Mouse (Mus musculus): ENCODE measurements around the gene Fkbp2. TPM values are rescaled to one million over a fixed set of nuclear protein-coding genes. Genes with fewer than 3 reads are reported as not detected.

Fkbp2 gene
- polyA plus RNA-seq, 1 experiment from 2014 or later, result 147 TPM

- H3K27ac ChIP-seq (replicated peaks), result peak within 1 kb of the TSS; percentile 83
- WGBS, result under 1% methylated on average over 69 of the region's 85 CpGs
- H3K9me3 ChIP-seq, result no peaks in the 10 kb centered on the region
- H3K27me3 ChIP-seq, result no peaks in the 10 kb centered on the region
- H3K4me1 ChIP-seq (replicated peaks), result peaks cover 30% of the 10 kb centered on the region
- peak within 1 kb of the TSS; percentile 89 for H3K9ac ChIP-seq
- peak within 1 kb of the TSS; percentile 73 for H3K4me3 ChIP-seq
- peak within 1 kb of the TSS; percentile 86 for H3K4me2 ChIP-seq
- ATAC-seq (ENCODE audit: low FRiP score, low read depth), result peak; percentile 47
- H3K36me3 ChIP-seq, result peaks cover 10% of the 10 kb centered on the region; the same call in 1 of the 2 replicates
Measured at GRCm38 (mm10) chr19:6987061-6987903, 7.0 kb upstream of the Fkbp2 start, which contains the start of gene Vegfb. Gene Vegfb (minus strand): TSS chr19:6987651.

- WGBS, result 79% methylated on average over 10 of the region's 10 CpGs
- Histone ChIP-seq H3K4me2 (peak overlapping the region; percentile 86), H3K9me3 (no peaks in the 10 kb centered on the region), H3K9ac (peak overlapping the region; percentile 89), H3K4me3 (peak overlapping the region; percentile 73), H3K27ac (replicated peaks) (no peak overlapping the region), H3K36me3 (peaks cover 13% of the 10 kb centered on the region; the same call in 1 of the 2 replicates), H3K27me3 (no peaks in the 10 kb centered on the region), H3K4me1 (replicated peaks) (peaks cover 28% of the 10 kb centered on the region)
- ATAC-seq (ENCODE audit: low FRiP score, low read depth), result no peak
Measured at GRCm38 (mm10) chr19:6985951-6986708, 5.8 kb upstream of the Fkbp2 start.

- ATAC-seq (ENCODE audit: low FRiP score, low read depth), result no peak
- H3K4me2 ChIP-seq, result no peak overlapping the region
- H3K4me3 ChIP-seq, result no peak overlapping the region
- H3K9me3 ChIP-seq, result no peaks in the 10 kb centered on the region
- H3K36me3 ChIP-seq, result peaks cover 13% of the 10 kb centered on the region; the same call in 1 of the 2 replicates
- H3K27ac ChIP-seq (replicated peaks), result no peak overlapping the region
- 86% methylated on average over 19 of the region's 19 CpGs for WGBS
- H3K9ac ChIP-seq, result no peak overlapping the region
- H3K4me1 ChIP-seq (replicated peaks), result peaks cover 34% of the 10 kb centered on the region
- H3K27me3 ChIP-seq, result no peaks in the 10 kb centered on the region
Measured at GRCm38 (mm10) chr19:6985300-6985699, 5.0 kb upstream of the Fkbp2 start.

- no peak for ATAC-seq (ENCODE audit: low FRiP score, low read depth)
- H3K36me3 ChIP-seq, result peaks cover 13% of the 10 kb centered on the region; the same call in 1 of the 2 replicates
Measured at GRCm38 (mm10) chr19:6983621-6984020, 3.3 kb upstream of the Fkbp2 start.

GRCm38 (mm10) chr19:6981465-6981864 lies 1.2 kb upstream of the Fkbp2 start:
- peaks cover 13% of the 10 kb centered on the region; the same call in 1 of the 2 replicates for H3K36me3 ChIP-seq
- peak overlapping the region; percentile 70; the same call in 1 of the 2 replicates for H3K4me3 ChIP-seq
- no peaks in the 10 kb centered on the region for H3K9me3 ChIP-seq

More at GRCm38 (mm10) chr19:6983621-6984020, 3.3 kb upstream of the Fkbp2 start:
- Histone ChIP-seq H3K9ac (no peak overlapping the region), H3K4me2 (no peak overlapping the region), H3K27ac (replicated peaks) (no peak overlapping the region), H3K4me3 (no peak overlapping the region), H3K27me3 (no peaks in the 10 kb centered on the region), H3K9me3 (no peaks in the 10 kb centered on the region), H3K4me1 (replicated peaks) (peaks cover 42% of the 10 kb centered on the region)
- 38% methylated on average over 5 of the region's 5 CpGs for WGBS

GRCm38 (mm10) chr19:6979486-6980380 lies 568 bp downstream of the Fkbp2 start:
- H3K36me3 ChIP-seq, result peaks cover 13% of the 10 kb centered on the region; the same call in 1 of the 2 replicates
- peak overlapping the region; percentile 97 for H3K27ac ChIP-seq (replicated peaks)
- H3K9me3 ChIP-seq, result no peaks in the 10 kb centered on the region
- ATAC-seq (ENCODE audit: low FRiP score, low read depth), result peak; percentile 92
- WGBS, result under 1% methylated on average over 57 of the region's 59 CpGs
- H3K4me2 ChIP-seq, result peak overlapping the region; percentile 87
- no peaks in the 10 kb centered on the region for H3K27me3 ChIP-seq
- H3K4me1 ChIP-seq (replicated peaks), result peaks cover 47% of the 10 kb centered on the region
- peak overlapping the region; percentile 70 for H3K4me3 ChIP-seq
- H3K9ac ChIP-seq, result peak overlapping the region; percentile 78

More at GRCm38 (mm10) chr19:6981465-6981864, 1.2 kb upstream of the Fkbp2 start:
- Histone ChIP-seq H3K27ac (replicated peaks) (no peak overlapping the region), H3K9ac (no peak overlapping the region), H3K27me3 (no peaks in the 10 kb centered on the region), H3K4me2 (peak overlapping the region; percentile 87; the same call in 1 of the 2 replicates), H3K4me1 (replicated peaks) (peaks cover 48% of the 10 kb centered on the region)
- ATAC-seq (ENCODE audit: low FRiP score, low read depth), result no peak
- 91% methylated on average over 4 of the region's 4 CpGs for WGBS

- H3K4me2 ChIP-seq, result peak overlapping the region; percentile 87
- H3K4me3 ChIP-seq, result peak overlapping the region; percentile 70
- peak overlapping the region; percentile 39 for H3K9ac ChIP-seq
- H3K36me3 ChIP-seq, result peaks cover 12% of the 10 kb centered on the region; the same call in 1 of the 2 replicates
- H3K4me1 ChIP-seq (replicated peaks), result peaks cover 49% of the 10 kb centered on the region
- H3K27ac ChIP-seq (replicated peaks), result peak overlapping the region; percentile 97
- no peaks in the 10 kb centered on the region for H3K27me3 ChIP-seq
- 9% methylated on average over 11 of the region's 11 CpGs for WGBS
- ATAC-seq (ENCODE audit: low FRiP score, low read depth), result no peak
- no peaks in the 10 kb centered on the region for H3K9me3 ChIP-seq
Measured at GRCm38 (mm10) chr19:6979001-6979479, 1.3 kb downstream of the Fkbp2 start.

- Histone ChIP-seq H3K36me3 (peaks cover 8% of the 10 kb centered on the region; the same call in 1 of the 2 replicates), H3K9ac (peak overlapping the region; percentile 39), H3K9me3 (no peaks in the 10 kb centered on the region), H3K4me1 (replicated peaks) (peaks cover 53% of the 10 kb centered on the region), H3K27ac (replicated peaks) (peak overlapping the region; percentile 97), H3K27me3 (no peaks in the 10 kb centered on the region), H3K4me3 (peak overlapping the region; percentile 70), H3K4me2 (peak overlapping the region; percentile 87)
- no peak for ATAC-seq (ENCODE audit: low FRiP score, low read depth)
- 53% methylated on average over 3 of the region's 3 CpGs for whole genome bisulfite sequencing
Measured at GRCm38 (mm10) chr19:6978639-6978974, 1.7 kb downstream of the Fkbp2 start.

- Histone ChIP-seq H3K9ac (0 out of 2 replicates have a peak overlapping the region, but pooled peaks have one; percentile 39), H3K4me2 (peak overlapping the region; percentile 87), H3K4me3 (peak overlapping the region; percentile 70; the same call in 1 of the 2 replicates), H3K9me3 (no peaks in the 10 kb centered on the region), H3K27ac (replicated peaks) (peak overlapping the region; percentile 97), H3K4me1 (replicated peaks) (peaks cover 53% of the 10 kb centered on the region), H3K27me3 (no peaks in the 10 kb centered on the region), H3K36me3 (0 out of 2 replicates have a peak, but pooled peaks cover 4% of the 10 kb centered on the region)
- 78% methylated on average over 13 of the region's 13 CpGs for WGBS
- no peak for ATAC-seq (ENCODE audit: low FRiP score, low read depth)
Measured at GRCm38 (mm10) chr19:6977759-6978638, 2.3 kb downstream of the Fkbp2 start.

Measured in hindbrain, embryonic 15.5 days (tissue).